Mouse (Mus musculus) neural tube, embryonic 10.5 days (tissue): ENCODE results near the gene Ankrd44.

Source experiments
- DNase-seq: peaks from one replicate; pipeline ENCODE4 v3.0.0-alpha.2; 2017; ENCODE audit warnings: low spot score; ENCODE audit errors: extremely low spot score

The Ankrd44 gene

DNA sequence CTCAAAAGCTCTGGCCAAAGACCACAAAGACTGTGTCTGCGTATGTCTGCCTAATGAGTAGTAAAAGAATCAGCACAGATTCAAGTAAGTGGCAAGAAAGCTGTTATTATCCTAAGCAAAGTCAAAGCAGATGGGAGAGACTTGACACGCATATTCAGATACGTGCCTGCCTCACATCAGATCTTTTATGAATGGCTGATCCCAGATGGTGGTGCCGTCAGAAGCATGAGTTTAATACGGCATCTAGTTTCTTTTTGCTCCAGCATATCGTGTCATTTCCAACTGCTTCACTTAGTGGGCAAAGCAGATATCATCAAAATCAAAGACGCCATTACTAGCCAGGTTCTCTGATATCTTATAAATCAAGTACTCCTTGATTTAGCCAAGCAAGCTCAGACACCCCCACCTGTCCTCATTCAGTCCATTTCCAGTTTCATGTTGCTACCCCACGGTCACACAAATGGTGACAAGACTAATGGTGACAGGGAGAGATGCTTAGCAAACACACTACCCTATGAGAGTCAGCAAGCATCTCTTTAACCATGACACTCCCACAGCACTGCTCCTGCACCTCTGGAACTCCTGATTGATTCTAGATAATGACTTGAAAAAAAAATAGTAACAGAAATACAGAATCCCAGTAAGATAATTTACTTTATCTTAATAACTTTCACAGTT is 218.2 kb downstream of the Ankrd44 start:
- no peak for DNase-seq

DNA sequence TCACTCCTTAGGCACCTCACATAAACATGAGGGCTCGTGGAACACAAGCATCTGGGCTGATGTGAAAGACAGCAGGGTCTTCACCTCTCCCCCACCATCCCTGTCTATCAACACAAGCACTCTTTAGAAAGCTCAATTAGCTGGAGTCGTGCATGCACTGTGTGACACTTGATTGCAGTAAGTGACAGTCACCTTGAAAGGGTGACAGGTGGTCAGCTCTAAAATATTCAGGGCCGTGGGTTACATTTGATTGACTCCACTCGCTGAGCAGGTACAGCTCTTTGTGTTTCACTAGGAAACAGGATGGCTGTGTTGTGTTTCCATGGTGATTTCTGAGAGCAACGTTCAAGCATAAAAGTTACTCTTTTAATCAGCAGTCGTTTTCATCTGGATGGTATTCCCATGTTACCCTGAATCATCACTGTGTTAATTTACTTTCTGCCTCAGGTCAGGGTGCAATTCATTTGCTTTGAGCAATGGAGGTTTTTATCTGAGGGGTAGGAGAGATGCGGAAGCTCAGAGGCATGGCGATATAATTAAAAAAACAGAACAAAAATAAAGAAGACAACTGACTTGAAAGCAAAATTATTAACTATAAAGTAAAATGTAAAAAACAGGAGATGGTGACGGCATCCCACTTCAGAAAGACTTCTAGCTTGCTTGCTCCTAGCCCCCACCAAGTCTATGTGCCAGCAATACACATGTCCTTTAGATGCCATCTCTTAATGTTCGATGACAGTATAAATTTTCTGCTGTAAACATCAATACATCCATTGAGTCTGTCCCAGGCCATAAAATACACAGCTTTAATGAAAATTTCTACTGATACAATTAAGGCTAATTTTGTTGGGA is 218.9 kb downstream of the Ankrd44 start:
- no peak for DNase-seq

DNA sequence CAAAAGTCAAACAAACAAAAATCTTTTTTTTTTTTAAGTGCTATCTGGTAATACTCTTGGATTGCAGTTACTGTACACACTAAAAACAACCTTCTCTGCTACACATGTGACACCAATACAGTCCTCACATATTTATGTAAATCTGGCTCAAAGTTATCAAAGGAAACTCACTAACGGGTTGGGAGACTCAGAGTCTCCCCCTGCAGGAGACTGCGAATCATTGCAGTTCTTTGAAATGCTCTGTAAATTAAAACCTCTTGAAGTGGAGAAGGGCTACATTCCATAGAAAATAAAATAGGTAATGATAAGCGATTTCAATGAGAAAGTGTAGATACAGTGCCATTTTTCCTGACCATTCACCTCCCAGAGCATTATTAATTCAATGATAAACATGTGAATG is 219.6 kb downstream of the Ankrd44 start:
- no peak for DNase-seq

DNA sequence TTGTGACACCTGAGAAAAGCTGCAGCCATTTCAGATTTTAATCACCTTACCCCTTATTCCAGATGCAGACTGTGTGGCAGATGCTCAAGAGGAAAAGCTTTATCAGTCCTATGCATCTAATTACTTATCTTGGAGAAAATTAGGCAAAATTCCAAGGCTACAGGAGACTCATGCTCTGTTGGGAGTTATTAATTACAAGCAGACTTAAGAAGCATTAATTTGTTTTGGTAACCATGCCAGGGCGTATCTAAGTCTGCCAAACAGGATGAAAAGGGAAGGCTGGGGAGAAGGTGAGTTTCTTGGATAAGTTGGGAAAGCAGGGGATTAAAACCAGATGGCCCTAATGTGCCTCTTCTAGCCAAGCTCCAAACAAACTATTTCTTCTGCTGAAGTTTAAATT is 222.7 kb downstream of the Ankrd44 start:
- no peak for DNase-seq

DNA sequence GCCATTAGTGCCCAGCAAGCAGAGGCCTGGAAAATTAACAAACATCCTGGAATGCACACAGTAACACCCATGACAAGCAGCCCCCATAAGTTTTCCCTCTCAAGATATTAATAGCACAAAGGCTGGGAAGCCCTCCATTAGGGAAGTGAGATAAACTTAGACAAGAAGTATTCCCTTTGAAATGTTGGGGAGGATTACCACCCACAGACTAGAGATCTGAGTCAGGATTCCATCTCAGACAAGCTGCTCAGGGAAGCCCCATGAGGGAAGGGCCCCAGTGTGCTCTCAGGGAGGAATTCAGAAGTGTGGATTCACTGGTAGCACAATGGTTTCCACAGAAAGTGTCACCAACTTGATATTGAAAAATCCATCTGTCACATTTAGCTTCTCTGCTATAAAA is 223.3 kb downstream of the Ankrd44 start:
- DNase-seq: no peak

DNA sequence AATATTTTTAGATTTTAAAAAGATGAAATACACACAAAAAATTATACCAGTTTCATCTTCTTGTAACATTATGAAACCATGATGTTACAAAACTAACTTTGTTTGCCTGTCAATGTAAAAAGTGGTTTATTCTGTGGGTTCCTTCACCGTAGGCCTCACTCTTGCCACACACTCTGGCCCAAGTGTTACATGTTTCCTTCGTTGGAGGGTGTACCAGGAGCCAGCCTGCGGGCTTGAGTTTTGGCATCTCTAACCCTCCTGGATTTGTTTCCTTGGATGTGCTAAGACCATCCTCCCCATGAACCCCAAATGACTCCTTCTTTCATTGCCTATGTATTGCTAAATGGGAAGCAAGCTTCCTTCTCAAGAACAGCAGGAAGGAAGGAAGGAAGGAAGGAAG is 230.8 kb downstream of the Ankrd44 start:
- no peak for DNase-seq

DNA sequence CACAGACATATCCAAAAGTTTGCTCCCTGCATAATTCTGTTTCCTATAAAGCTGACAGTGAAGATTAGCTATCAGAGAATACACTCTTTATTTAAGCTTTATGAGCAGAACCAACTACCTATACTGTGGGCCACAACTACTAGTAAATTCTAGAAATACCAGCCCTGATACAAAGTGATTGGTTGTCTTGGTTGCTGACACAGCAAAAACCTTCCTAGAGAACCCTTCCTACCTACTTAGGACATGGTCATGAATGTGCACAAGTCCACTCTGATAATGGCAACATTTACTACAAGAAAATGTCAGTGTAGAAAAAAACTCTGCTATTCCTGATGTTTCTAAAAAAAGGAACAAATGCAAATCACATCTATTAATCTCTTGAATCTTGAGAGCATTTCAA is 234.4 kb downstream of the Ankrd44 start:
- no peak for DNase-seq

DNA sequence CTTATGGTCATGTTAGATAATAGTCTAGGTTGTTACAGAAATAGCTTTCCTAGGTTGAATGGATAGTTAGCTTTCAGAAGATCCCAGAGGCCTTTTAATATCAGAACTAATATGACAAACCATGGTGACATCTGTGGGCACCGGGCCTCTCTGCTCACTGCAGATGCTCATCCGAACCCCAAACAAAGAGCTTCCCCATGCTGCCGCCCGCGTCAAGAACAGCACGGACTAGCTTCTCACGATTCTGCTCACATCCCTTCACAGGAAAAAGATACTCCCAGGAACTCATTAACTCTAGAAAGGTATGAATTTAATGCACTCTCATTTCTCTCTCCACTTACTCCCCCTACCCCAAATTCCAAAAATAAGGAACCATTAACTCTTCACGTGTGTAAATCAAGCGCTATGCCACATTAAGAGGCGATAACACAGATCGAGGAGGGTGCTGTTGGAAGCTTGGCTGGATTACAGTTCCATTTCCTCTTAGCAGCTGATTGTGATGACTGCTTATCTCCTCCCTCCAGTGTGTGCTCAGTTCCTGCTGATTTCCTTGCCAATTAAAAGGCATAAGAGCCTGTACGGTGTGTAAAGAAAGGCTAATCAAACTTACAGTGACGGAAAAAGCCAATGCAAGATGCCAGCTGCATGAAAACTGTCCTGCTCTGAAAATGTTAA is 235.8 kb downstream of the Ankrd44 start:
- no peak for DNase-seq

DNA sequence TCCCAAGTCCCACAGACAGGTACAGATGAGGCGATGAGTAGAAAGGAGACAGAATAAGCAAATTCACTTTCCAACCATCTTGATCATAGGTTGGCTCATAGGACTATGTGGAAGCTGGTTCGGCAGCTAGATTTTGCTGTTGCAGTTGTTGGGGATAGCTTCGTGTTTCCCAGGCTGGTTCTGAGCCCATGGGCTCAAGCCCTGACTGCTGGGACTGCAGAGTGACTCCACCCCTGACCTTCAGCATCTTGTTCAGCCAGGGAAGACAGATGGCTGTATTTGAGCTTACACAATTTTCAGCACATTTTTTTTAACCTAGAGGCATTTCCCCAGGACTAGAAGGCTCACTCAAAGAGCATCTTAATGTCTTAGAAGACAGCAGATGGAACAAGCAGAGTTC is 237.7 kb downstream of the Ankrd44 start:
- DNase-seq: no peak

DNA sequence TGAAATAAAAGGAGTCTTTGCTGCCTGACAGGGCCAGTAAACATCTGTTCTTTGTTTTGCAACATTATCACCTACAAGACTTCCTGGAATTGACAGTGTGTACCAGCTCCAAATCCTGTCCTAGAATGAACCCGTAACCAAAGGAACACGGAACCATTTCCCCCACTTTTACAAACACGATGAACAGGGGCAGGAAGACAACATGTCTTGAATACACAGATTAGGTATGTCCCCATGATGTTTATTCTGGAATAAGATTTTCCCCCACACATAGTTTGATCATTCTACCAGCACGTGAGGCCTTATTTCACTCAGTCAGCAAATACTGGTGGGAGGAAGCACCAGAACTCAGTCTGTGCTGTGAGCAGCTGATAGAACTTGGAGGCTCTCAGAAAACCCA is 241.9 kb downstream of the Ankrd44 start:
- no peak for DNase-seq

DNA sequence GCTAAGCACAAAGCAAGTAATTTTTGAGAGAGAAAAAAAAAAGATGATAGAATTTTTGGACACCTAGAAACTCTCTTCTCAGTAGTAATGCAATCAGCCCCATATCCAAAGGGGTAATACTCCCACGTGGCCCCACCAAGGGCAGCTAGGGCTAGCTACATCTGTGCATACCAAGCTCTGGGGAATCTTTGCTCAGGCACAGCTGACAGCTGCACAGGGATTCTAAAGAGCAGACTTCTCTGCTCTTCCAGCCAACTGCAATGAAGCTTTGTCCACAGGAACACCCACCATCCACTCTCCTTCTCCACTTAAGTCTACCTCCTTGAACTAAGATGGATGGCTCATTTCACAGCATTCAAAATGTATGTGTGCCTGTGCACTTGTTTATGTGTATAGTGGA is 246.6 kb downstream of the Ankrd44 start:
- DNase-seq: no peak

DNA sequence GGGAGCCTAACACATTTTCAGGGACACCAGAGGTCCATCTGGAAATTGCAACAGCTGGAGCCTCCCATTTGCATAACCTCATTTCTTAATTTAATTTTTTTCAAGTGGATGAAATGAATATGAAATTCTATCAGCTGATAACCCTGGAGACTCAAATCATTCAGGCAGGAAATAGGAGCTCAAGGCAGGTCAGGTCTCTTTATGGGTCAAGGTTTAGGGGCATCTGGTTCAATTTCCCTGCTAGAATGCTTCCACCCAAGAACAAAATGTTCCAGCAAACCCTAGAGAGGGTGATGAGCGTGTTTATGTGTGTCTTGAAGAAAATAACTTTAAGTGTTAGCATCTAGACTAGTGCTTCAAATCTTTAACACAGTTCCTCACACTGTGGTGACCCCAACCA is 248.2 kb downstream of the Ankrd44 start:
- DNase-seq: no peak

DNA sequence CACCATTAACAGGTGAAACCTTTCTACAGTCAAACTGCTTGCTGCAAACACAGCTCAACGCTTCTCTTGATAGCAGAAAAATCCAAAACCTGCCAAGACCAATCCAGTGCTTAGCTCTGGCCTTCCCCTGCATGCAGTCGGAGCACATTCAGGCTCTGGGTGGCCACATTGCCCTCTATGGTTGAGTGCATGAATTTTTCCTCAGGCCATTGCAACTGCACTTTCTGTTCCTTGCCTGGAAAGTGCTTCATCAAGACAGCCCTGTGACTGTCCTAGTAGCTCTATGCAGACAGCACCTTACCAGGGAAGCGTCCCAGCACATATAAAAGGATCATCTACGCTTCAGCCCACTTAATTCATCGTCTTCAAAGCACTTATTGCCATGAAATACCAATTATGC is 250.7 kb downstream of the Ankrd44 start:
- DNase-seq: no peak

DNA sequence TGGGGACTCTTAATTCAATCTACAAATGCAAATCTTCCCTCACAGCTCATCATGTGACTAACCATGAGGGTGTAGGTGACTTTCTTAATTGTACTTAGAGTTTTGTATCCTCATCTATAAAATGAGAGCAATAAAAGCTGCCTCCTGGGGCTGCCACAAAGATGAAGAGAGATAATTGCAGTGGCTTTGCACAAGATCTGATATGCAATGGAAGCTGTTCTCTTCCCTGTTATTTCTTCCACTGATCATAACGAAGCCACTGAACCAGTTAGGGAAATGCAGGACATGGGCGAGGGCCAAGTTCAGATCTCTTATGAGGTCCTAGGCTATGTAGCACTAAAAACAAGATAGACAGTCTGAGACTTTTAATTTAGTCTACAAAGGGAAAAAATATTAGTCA is 258.2 kb downstream of the Ankrd44 start:
- DNase-seq: no peak

DNA sequence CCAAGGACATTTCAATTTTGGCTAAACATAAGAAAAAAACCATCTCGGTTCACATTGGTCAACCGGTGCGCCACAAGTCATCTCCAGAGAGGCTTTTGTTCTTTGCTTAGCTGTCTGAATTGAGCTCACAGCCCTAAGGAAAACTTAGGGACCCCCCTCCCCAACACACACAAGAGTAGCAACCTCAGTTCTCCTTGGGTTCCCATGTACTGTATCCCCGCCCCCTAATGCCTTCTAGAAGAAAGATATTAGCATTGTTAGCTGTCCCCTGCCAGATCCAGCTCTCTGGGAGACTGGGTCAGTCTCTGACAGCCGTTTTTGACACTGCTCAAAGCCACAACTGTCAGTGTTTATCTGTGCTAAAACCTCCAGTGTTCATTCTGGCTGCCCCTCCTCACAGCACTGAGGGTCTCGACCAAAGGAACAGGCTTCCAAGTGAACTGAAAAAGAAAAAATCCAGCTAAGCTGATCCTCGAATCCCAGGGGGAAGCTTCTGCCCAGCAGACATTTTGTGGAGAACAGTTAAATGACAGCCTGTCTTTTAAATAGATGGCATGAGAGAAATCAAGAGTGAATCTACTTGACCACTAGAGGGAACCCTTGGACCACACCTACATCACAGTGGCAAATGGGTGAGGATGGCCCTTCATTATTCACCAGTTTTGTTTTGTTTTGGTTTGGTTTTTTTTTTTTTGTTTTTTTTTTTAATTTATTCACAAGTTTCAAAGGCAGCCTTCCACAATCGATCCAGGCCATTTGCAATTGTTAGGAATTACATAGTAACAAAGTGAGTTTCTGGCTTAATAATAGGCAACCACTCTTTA is 260.4 kb downstream of the Ankrd44 start:
- DNase-seq: peak; percentile 13

DNA sequence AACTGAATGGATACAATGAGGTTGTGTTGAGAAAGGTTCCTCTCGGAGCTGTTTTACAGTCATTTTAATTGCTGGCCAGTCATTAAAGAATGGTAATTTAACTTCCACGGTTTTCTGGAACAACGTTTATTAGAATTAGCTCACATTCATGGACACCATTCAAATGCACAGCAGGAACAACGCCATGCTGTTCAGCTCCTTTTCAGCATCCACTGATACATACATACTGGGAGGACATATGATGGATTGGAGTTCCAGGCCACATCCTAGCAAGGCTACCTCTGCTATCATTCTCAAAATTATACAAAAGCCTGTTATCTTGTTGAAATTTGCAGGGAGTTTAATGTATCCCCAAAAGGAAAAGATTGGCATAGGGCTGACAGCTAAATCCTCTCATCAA is 261.1 kb downstream of the Ankrd44 start:
- DNase-seq: no peak

DNA sequence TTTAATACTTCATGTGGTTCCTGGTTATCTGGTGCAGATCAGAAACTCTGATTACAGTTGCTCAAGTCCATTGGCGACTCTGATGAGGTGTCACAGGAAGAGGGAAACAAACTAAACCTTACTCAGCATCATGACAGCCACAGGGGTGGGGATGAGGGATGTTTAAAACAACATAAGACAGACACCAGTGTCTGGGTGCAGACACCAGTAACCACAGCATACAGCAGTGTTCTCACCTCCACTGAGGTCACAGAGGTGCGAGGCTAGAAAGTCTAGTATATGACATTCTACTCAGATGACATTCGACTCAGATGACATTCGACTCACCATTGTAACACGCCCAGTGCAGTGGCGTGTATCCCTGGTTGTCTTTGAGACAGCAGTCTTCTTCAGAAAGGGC is 265.5 kb downstream of the Ankrd44 start:
- DNase-seq: no peak

DNA sequence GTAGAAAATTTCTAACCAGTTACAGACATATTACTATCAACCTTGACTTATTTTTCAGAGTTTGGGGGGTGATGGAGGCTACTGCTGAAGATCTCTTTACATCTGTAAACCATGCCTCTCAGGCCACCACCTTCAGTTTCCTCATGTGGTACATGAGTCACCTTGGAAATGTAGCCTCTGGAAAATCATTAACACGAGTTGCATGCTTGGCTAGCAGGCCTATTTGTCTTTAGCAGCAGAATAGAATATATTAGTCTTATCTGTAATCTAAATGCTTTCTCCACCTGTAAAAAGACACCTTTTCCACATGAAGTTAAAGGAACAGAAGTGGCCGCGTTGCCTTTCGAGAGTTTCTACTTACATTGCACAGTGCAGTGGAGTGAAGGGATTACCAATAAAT is 267.6 kb downstream of the Ankrd44 start:
- DNase-seq: no peak

DNA sequence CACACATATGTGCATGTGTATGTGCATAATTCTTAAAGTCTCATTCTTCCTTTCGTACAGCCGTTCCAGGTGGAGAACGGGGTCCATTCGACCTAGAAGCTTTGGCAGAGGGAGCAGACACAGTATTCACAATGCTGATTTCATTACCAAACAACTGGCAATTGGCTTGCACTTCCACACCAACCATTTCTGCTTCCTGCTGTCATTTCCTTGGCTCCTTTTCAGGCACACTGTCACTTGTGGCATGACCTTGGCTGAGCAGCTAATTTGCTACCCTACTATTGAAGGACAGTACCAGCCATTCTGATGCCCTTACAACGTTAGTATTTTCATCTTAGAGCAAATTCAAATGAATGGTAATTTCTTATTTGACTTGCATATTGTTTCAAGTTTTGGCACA is 277.9 kb downstream of the Ankrd44 start:
- DNase-seq: no peak

DNA sequence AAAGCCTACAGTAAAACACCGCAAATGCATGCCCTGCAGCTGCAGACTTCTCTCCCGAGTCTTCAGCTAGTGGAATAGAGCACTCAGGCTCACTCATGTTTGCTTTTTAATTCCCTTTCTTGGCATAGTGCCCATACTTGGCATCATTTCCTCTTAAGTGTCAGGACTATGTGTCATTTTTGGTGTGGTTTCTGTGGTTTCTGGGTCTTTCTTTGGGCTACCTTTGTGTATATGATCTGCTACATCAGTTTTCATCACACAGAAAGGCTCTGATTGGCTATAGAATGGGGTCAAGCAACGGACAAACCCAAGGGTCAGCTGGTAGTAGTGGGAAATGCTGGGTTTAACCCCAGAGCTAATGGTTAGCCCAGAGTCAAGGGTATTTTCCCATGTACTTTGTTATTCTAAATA is 278.8 kb downstream of the Ankrd44 start:
- DNase-seq: no peak

DNA sequence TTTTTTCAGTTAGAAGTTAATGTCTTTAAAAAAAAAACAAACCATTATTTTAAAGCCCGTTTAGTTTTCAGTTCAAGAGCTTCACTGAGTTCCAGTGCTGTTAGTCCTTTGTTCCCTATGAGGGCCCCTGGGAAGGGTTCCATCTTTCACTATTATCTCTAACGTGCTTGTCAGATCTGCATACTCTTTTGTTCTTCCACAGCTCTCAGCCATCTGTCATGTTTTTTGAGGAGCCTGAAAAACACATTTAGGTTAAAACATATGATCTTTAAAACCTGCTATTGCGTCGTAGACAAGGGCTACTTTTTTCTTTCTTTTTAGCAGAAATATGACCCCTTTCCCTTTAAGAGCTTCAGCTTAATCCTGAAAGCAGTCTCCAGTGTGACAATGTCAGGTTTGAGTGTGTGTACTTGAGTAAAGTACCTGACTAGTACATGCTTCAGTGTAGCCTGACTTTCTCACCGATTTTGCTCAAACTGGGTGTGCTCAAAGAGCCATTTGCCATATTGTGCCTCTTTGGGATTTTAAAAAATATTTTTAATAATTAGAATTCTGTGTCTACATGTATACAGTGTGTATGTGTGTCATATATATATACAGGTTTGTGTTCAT is 285.9 kb downstream of the Ankrd44 start:
- no peak for DNase-seq
